In the genomic region with DNA sequence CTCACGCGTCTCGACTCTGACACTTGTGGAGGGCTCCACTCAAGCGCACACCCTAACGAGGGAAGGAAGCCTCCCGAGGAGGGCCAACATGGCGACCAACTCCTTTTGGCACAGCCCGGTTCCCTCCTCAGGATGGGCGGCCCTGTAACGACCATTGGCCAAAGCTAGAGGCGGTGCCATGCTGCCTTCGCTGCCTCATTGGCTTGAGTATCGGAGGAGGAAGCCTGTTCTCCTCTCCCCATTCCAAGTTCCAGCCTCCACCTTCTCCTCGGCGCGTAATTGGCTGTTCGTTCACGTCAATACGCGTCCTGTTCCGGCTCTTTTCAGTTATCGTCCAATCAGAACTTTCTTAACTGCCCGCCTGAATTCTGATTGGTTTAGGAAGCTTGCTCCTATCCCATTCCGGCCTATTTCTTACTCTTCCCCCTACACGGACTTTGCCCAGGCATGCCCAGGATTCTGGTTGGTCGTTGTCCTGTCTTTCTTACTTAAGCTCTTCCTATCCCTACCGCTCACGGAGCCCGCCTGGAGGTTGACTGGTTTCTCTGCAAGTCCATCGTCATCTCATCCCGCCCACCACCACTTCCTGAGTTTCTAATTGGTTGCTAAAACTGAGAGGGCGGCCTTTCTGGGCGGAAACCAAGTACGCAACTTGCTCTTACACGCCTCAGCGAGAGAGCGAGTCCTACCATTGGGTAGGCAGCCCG, we compare ENCODE assay signal across 8 mouse cellular contexts. TPM values are rescaled to one million over a fixed set of nuclear protein-coding genes. Genes with fewer than 3 reads are reported as not detected.
A peak's percentile ranks its signal among the peaks of the same experiment; 100 is the strongest.
DNase-seq lines count a peak whose midpoint lies in the region; ATAC-seq lines count a peak whose summit lies in the region.

A gene (plus strand): TSS at position 655 of the 707 bp plus-strand sequence.

- intact Hi-C loops in gastrocnemius, postnatal 14 days (cut with DNase I; ENCODE audit: low total_unique reads): no loop called here
- intact Hi-C loops in left cerebral cortex, postnatal 10 days (cut with DNase I): no loop called here

- DNase-seq in adrenal gland, adult (ENCODE audit: inconsistent age in 2 of 2, low spot score in 1 of 2): peak; percentile 99 to 100
- DNase-seq in embryo, embryonic 10.5 days (ENCODE audit: low spot score): peak; percentile 100
- DNase-seq in gastrocnemius, postnatal 14 days: peak; percentile 98
- peak; percentile 98 to 100 for DNase-seq in left cerebral cortex, postnatal 10 days (ENCODE audit: extremely low spot score in 1 of 2, low spot score in 2 of 2)
- peak; percentile 99 for DNase-seq in right cerebral cortex, postnatal 25 days
- DNase-seq in urinary bladder, postnatal 4 days (ENCODE audit: low spot score in 2 of 2): peak; percentile 98

- ATAC-seq in inflammation-experienced regulatory T-cells, adult 6 months: peak; percentile 81
- peak; percentile 86 for ATAC-seq in megakaryocyte-erythroid progenitor cell, adult 5-6 weeks (replicated peaks; ENCODE audit: low FRiP score, low TSS enrichment, poor library complexity, severe bottlenecking)

RNA-seq across cellular contexts. Expression of the gene that starts here (rescaled TPM):
- total RNA-seq in gastrocnemius, postnatal 14 days (2021): 10 to 100 TPM; 27.5 to 31.2 TPM
- 10 to 100 TPM; 19.1 to 23.3 (median 22.6) TPM for polyA plus RNA-seq in inflammation-experienced regulatory T-cells, adult 6 months (2017; shearing (Covaris generic))
- total RNA-seq in left cerebral cortex, postnatal 10 days (2021): 10 to 100 TPM; 23.1 to 26.4 TPM
- 68.0 and 80.3 TPM in 2 replicates for total RNA-seq in megakaryocyte-erythroid progenitor cell, adult 5-6 weeks (2014; fragmentation: Nextera tagmentation)
- total RNA-seq in megakaryocyte-erythroid progenitor cell, adult 5-6 weeks (2017): 45.0 and 62.2 TPM in 2 replicates

Comparison
In these comparisons a context has a peak if more than half of its experiments do, and no peak if none do; other contexts are left out.
1. Peak in every context shown above with its lines: DNase-seq and ATAC-seq.